Mouse (Mus musculus) kidney, adult 18-20 months (tissue): Measurements from ENCODE around the gene Optn.
"Not testable (repeated sequence)": the region's sequence is repeated elsewhere in the genome, so short reads cannot be mapped to it uniquely, and the experiment has no call there.

Experiments used
- DNase-seq: peaks from one replicate; pipeline ENCODE4 v3.0.0; 2021

The Optn gene

GRCm38 (mm10) chr2:5063299-5064205 lies at the start of gene Optn:
Gene Optn, minus strand, starts transcription at chr2:5064051.
- DNase-seq = peak; percentile 92

GRCm38 (mm10) chr2:5112785-5113291 lies 49.0 kb upstream of the Optn start:
- DNase-seq = no peak

GRCm38 (mm10) chr2:5102891-5103290 lies 39.0 kb upstream of the Optn start:
- DNase-seq = no peak

- DNase-seq = no peak
Measured at GRCm38 (mm10) chr2:5101743-5102245, 37.9 kb upstream of the Optn start.

GRCm38 (mm10) chr2:5099176-5099575 lies 35.3 kb upstream of the Optn start:
- no peak for DNase-seq

- no peak for DNase-seq
Measured at GRCm38 (mm10) chr2:5097786-5098445, 34.1 kb upstream of the Optn start.

GRCm38 (mm10) chr2:5095316-5095715 lies 31.5 kb upstream of the Optn start:
- DNase-seq = no peak

GRCm38 (mm10) chr2:5094876-5095275 lies 31.0 kb upstream of the Optn start:
- no peak for DNase-seq

- peak; percentile 6 for DNase-seq
Measured at GRCm38 (mm10) chr2:5090385-5090784, 26.5 kb upstream of the Optn start.

GRCm38 (mm10) chr2:5087667-5088066 lies 23.8 kb upstream of the Optn start:
- no peak for DNase-seq

GRCm38 (mm10) chr2:5083739-5084138 lies 19.9 kb upstream of the Optn start:
- DNase-seq = no peak

- no peak for DNase-seq
Measured at GRCm38 (mm10) chr2:5080053-5080787, 16.4 kb upstream of the Optn start.

GRCm38 (mm10) chr2:5077937-5078336 lies 14.1 kb upstream of the Optn start:
- no peak for DNase-seq

- DNase-seq = no peak
Measured at GRCm38 (mm10) chr2:5077490-5077889, 13.6 kb upstream of the Optn start.

GRCm38 (mm10) chr2:5075856-5076255 lies 12.0 kb upstream of the Optn start:
- no peak for DNase-seq

- DNase-seq = no peak
Measured at GRCm38 (mm10) chr2:5075432-5075831, 11.6 kb upstream of the Optn start.

GRCm38 (mm10) chr2:5073785-5074184 lies 9.9 kb upstream of the Optn start:
- no peak for DNase-seq

- no peak for DNase-seq
Measured at GRCm38 (mm10) chr2:5067951-5068350, 4.1 kb upstream of the Optn start.

- DNase-seq = not testable (repeated sequence)
Measured at GRCm38 (mm10) chr2:5067254-5067653, 3.4 kb upstream of the Optn start.

GRCm38 (mm10) chr2:5064247-5064646 lies 396 bp upstream of the Optn start:
- DNase-seq = no peak

GRCm38 (mm10) chr2:5062496-5063298 lies 1.2 kb downstream of the Optn start:
- DNase-seq = no peak

- DNase-seq = no peak
Measured at GRCm38 (mm10) chr2:5061133-5061708, 2.6 kb downstream of the Optn start.
